Mouse (Mus musculus) liver, embryonic 14 days (tissue): Measurements from ENCODE around the gene Muc5b. TPM values are rescaled to one million over a fixed set of nuclear protein-coding genes. Genes with fewer than 3 reads are reported as not detected.

ENCODE experiments used
- polyA plus RNA-seq: library from polyadenylated mRNA; depleted of rRNA; stranded (reverse); fragments of >200 nt; gene quantifications from 2 replicates; pipeline ENCODE4 v1.2.3, GENCODE M21; 2012; rRNA removed

Gene Muc5b
- not detected in 2 replicates for polyA plus RNA-seq

GRCm38 (mm10) chr7:141838779-141839178 lies at the start of gene Muc5b:
Gene Muc5b, plus strand, starts transcription at chr7:141839070.

GRCm38 (mm10) chr7:141918407-141918806 lies 79.5 kb downstream of the Muc5b start, which contains the start of gene Tollip:
Gene Tollip, minus strand, starts transcription at chr7:141918507.

Other genes with a start within 250 kb of the Muc5b start
- gene Muc6, start 183.8 kb upstream of the Muc5b start, polyA plus RNA-seq, result 0.96 and 1.5 TPM in 2 replicates
- 0.10 and 0.16 TPM in 2 replicates for gene Muc2, start 148.7 kb upstream of the Muc5b start, polyA plus RNA-seq
- gene Muc5ac, start 50.1 kb upstream of the Muc5b start, polyA plus RNA-seq, result not detected in 2 replicates
- gene Tollip, start 79.4 kb downstream of the Muc5b start, polyA plus RNA-seq, result 13.5 and 15.3 TPM in 2 replicates
- gene Brsk2, start 110.7 kb downstream of the Muc5b start, polyA plus RNA-seq, result 0.03 TPM in 1 of 2 replicates, not detected in the other
- 40.6 and 44.6 TPM in 2 replicates for gene Mob2, start 222.0 kb downstream of the Muc5b start, polyA plus RNA-seq